Mouse (Mus musculus) gastrocnemius, postnatal 10 days (tissue): ENCODE measurements around the gene Pdgfb. TPM values are rescaled to one million over a fixed set of nuclear protein-coding genes. Genes with fewer than 3 reads are reported as not detected.

Experiments
- DNase-seq: peaks from one replicate; pipeline ENCODE4 v3.0.0; 2021; ENCODE audit warnings: mixed read lengths
- total RNA-seq, 2 experiments: library from RNA; stranded (reverse); gene quantifications; 2 replicates each; pipeline ENCODE4 v1.2.3; 2021

The Pdgfb gene
- total RNA-seq, 2 experiments from 2014 or later: 40.8 to 59.3 TPM

DNA sequence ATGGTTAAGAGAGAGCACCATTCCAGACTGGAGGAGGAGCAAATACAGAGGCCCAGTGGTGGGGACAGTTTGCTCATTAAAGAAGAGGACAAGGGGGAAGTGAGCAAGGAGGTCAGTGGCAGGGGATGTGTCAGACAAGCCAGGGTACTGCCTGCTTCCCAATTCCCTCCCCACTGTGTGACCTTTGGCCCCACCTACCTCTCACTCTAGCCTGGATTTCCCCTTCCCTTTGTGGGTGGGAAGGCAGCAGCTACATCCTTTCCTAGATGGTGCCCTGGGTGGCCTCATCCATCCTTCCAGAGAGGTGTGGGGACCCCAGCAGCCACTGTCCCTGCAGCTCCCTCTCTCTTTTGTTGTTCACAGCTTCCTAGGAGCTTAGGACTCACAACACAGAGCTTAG, 20.1 kb upstream of the Pdgfb start:
- no peak for DNase-seq

DNA sequence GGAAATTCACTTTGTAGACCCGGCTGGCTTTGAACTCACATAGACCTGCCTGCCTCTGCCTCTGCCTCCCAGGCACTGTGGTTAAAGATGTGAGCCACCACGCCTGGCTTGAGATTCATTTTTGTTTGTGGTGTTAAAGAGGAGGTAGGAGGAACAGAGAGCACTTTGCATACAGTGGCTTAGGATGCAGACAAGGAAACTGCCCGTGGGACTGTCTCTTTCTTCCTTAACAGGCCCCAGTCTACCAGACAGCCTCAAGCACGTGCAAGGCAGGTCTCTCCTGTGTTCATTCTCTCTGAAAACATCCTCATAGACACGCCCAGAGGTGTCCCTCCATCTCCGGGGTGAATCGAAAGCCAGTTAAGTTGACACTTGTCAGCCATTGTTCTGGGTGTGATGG, 19.6 kb upstream of the Pdgfb start:
- DNase-seq: no peak

DNA sequence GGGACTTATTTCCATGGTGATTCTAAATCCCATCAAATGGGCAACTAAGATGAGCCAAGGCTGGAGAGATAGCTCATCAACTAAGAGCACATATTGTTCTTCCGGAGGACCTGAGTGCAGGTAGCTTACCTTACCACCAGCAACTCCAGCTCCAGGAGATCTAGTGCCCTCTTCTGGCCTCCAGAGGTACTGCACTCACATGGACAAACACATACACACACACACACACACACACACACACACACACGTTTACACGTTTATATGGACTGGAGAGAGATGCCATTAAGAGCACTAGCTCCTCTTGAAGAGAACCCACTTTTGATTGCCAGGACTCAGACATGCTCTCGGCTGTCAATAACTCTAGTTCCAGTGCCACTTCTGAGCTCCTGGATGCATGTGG, 16.4 kb upstream of the Pdgfb start:
- no peak for DNase-seq

DNA sequence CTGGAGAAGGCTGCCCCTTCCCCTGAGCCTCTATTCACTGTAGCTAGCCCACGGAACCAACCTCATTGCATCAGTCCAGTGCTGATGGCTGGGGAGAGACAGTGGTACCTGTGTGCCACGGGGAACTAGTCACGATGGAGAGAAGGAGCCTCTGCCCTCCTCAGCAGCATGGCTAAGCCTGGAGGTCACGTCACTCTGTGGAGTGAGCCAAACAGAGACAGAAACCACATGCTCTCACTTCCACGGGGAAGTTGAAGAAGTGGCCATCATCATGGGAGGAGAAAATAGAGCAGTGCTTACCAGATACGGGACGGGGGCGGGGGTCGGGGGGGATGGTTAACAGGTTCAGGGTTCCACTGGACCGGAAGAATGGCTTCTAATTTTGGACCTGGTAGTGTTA, 15.6 kb upstream of the Pdgfb start:
- DNase-seq: no peak

DNA sequence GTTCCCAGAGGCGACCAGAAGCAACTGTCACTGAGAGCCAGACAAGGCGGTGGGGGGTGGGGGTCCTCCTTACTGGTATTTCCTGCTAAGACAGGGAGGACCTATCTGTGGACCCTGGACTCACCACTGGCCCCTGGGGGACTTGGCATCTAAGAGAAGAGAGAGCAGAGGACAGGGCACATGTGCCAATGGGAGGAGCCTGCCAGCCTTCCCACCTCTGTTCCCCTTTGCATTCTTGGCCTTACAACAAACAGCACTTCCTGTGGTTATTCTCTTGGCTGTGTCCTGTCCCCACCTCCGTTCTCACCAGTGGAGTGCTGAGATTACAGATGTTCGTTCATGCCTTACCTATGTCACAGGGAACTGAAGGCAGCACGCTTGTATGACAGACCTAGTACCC, 14.1 kb upstream of the Pdgfb start:
- DNase-seq: no peak

DNA sequence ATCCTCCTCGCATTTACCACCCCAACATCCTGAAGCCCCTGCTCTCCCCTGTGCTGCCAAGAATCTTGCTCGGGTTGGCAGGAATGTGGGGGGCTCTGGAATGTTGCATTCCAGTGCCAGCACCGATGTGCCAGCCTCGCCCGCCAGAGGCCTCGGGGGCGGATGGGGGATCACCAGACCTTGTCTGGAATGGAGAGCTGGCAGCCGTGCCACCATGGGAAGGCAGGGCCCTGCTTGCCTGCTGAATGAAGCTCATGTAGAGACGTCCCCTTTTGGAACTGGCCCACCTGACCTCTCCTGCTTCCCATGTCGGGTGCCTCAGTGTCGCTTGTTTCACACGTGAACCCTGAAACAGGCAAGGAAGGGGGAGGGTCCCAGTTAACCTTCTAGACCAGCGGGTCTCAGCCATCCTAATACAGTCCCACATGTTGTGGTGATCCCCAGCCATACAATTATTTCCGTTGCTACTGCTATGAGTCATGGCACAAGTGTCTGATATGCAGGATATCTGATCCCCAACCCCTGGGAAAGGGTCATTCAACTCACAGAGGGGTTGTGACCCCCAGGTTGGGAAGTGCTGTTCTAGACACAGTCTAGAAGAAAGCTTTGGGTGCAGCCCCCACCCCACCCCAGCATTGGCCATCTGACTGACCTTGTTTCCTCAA, 12.0 kb upstream of the Pdgfb start:
- DNase-seq: peak; percentile 36

DNA sequence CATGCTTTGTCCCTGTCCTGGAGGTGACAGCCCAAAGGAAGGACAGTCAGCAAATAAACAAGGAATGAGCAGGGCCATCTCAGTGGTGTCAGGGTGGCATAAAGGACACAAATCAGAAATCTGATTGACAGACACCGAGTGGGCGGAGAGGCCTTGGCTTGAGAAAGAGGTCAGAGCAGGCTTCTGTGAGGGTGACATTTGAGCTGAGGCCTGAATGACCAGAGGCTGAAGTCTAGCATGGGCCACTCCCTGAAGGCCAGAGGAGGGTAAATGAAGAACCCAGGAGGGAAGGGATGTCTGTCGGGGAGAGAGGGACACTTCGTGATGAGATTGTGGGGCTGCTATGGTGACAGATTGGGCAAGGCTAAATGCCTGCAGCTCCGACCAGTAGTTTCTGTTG, 11.3 kb upstream of the Pdgfb start:
- no peak for DNase-seq

DNA sequence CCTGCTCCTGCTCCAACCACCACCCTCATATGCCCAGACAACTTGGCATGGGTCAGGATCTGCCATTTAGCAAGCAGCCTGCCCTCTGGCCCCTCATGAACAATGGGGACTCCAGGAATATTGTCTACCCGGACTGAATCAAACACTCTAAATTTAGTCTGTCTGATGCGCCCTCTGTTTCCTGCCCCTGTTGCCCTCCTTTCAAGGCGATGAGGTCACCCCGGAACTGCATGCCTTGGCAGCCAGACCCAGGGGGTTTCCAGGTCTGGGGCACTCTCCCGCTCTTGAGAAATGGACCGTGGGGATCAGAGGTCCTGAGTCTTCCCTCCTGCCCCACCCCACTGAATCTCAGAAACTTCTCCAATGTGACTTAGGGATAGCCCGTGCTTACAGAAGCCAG, 10.8 kb upstream of the Pdgfb start:
- DNase-seq: no peak

DNA sequence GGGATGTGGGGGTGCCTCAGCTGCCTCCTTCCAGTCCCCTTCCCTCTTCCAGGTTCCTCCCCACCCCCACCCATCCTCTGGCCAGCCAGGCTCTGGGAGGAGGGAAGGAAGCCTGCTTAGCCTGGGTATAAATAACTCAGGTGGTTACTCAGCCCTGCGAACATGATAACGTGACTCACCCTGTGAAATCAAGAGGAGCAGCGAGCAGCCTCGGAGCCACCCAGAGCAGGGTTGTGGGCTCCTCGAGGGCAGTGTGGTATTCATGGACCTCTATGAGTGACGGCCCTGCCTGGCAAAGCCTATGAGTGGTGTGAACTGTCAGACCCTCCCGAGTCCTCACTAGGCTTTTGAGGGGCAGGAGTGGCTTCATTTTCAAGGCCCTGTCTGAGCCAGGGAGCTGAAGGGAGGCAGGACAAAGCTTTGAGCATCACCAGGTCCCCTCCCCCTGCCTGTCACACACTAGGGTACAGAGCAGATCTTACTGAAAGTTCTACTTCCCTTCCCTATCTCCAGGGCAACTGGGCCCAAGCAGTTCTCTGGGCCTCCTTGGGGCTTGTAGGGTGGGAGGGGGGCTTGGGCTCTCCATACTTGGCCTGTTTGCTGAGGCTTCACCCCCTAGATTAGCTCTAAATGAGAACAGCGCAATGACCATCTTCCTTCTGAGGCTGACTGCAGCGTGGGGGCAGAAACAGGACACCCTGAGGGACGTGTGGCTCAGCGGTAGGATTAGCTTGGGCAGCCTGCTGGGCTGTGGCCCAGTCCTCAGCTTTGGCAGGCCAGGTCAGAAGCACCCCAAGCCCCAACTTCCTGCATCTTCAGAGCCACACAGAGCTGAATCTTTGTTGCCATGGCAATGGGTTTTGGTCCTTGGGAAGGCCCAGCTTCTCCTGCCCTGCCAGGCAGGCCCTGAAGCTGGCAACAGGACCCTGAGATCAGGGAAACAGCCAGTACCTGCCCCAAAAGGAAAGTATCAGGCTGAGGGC, 9.8 kb upstream of the Pdgfb start:
- no peak for DNase-seq

DNA sequence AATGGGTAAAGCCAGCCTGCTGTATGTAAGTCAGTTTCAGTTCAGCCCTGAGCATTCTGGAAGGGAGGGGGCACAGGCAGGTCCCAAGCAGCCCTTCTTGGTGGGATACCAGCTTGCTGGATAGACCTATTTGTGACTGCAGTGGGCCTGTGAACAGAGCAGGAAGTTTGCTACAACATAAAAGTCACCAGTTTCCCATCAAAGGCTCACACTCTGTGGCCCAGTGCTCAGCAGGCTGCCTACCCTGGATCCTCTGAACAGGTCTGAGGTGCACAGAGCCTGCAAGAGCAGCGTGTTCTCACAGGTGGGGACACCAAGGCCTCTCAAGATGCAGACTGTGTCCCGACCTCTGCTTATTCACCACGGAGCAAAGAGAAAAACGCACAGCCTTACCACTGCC, 5.7 kb upstream of the Pdgfb start:
- DNase-seq: no peak

DNA sequence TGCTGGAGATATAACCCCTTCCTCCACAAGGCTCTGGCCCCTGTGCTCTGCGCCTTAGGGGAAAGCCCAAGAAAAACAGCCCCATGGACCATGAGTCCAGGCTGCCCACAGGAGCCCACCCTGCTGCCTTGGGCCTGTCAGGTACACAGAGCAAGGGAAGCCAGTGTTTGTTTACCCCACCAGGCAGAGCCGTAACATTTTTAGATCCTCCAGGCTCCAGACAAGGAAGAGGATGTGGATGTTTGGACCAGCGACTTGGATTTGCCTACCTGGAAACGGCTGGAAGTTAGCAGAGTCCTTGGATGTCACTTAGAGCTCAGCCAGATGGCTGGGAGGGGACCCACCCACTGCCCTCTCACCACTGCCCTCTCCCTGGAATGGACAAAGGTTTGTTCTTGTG, 4.8 kb upstream of the Pdgfb start:
- DNase-seq: no peak

DNA sequence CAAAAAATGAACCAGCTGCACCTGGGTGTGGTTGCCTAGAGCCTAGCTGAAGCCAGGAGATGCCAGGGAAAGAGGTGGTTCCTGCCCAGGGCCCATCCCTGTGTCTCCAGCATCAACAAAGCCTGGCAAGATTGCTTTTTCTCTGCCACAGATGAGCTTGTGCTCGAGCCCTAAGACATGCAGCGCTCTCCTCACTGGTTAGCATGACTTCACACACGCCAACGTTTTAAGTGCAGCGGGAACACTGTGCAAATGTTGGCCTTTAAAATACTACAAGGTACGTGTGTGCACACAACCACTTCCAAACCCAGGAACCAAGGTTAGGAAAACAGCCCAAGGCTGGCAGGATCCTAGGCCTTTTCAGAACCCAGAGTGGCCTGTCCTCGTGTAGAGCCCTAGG, 4.4 kb upstream of the Pdgfb start:
- DNase-seq: no peak

DNA sequence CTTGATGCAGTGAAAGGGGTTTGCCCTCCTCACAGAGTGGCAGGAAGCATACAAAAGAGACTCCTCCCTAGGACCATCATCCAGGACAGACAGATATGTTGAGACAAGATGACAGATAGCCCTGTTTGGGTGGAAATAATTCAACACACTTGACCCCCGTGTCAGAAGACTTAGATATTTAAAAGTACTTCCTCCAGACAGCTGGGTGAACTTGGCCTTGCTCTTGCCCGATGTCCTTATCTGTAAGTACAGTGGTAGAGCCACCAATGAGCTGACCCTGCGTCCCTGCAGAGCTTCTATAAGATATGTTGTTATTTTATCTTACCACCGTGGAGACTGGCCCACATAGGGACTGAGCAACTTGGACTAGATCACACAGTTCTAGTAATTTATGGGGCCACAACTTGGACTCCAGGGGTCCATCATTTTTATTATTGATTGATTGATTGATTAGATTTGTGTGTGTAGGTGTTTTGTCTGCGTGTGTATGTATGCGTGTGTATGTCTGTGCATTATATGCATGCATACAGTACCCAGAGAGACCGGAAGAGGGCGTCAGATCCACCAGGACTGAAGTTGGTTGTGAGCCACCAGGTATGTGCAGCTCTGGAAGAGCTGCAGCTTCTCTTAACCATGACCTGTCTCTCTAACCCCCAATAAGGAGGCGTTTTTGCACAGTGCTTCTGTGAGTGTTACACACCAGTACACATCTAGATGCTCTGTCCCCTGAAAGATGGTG, 2.0 kb upstream of the Pdgfb start:
- no peak for DNase-seq

DNA sequence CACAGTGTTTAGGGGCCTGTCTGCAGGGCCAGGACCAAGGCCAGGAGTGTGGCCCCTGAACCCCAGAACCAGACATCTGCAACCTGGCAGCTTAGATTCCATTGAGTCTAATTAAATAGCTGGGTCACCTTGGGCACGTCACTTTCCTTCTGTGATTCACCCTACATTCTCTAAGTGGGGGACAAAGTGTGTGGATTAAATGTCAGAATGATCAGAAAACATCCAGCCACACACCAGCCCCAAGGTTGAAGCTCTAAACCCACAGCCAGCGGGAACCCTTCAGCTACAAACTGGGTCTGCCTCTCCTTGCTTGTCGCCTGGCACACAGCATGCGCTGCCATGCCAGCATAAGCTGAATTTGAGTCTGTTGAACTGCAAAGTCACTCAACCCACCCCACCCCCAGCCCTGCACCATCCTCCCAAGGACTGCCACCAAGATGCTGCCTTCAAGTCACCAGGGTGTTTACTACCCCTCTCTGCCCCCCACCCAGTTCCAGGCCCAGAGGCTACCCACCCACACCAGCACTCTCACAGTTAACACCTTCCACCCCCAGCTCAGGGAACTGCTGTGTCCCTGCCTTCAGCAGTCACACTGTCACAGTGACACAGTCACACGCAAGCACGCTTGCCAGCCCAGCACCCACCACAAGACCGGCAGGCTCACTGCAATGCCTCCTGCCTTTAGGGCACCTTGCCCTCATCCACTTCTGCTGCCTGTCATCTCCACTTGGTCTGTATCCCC, 605 bp upstream of the Pdgfb start:
- DNase-seq: no peak

DNA sequence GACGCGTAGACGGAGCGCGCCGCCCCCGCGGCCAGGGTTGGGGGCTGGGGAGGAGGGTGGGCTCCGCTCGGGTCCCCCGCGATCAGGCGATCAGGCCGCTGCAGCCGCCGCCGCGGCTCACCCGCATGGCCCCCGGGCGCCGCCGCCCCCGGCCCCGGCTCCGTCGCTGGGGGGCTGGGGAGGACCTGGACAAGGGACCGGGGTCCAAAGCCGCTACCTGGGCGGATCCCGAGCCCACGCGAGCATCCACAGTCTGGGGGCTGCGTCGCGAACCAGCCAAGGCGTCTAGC, 801 bp downstream of the Pdgfb start:
- no peak for DNase-seq

DNA sequence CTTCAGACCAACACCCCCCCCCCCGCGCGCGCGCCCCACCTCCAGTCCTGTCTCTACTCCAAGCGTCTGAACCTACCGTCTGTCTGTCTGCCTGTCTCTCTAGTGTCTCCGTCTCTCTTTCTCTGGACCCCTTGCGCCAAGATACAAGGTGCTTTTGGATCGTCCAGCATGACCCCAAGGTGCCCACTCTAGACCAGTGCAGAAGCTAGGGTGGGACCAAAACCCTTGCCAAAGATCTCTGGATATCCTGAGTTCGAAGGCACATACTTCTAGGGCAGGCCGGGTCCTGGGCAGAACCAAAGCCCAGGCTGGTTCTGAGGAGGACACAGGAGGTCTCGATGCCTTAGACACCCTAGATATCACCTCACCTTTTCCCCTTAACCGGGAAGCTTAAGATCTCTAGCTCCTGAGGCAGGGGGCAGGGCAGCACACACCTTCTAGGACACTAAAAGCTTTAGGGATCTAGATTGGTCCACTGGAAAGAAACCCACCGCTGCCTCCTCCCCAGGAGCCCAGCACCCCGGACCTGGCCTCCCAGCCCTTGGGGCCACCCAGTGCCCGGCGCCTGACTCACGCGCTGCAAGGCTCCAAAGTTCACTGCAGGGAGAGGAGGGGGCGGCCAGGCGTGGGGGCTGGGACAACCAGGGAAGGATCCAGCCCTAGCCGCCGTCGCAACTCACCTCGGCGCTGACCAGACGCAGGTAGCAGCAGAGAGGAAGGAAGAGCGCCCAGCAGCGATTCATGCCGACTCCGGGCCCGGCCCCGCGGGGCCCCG, 1.3 kb downstream of the Pdgfb start:
- peak; percentile 42 for DNase-seq

DNA sequence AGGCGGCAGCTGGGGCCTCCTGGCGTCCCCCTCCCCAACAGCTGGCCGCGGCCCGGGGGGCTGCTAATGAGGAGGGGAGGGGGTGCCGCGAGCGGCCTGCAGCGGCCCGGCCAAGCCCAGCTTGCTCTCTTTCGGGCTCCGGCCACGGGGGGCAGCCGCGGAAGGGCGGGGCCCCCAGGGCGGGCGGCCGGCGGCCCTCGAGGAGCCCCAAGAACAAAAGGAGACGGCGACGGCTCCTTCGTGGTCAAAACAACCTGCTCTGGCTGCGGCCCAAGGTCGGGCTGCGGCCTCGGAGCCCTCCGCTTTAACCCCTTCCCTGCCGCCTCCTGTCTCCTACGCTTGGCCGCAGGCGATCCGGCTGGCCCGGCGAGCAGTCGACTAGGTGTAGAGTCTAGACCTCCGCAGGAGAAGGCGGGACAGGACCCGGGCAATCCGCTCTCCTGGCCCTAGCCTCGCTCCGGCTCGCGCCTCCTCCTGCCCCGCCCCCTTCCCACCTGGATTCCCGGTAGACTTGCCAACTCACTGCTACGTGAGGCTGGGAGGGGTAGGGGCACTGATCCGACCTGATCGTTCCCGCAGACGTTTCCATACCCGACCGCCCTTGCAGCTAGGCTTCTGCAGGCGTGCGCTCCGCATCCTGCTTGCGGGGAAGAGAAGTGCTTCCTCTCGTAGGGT, 2.1 kb downstream of the Pdgfb start:
- DNase-seq: peak; percentile 69

DNA sequence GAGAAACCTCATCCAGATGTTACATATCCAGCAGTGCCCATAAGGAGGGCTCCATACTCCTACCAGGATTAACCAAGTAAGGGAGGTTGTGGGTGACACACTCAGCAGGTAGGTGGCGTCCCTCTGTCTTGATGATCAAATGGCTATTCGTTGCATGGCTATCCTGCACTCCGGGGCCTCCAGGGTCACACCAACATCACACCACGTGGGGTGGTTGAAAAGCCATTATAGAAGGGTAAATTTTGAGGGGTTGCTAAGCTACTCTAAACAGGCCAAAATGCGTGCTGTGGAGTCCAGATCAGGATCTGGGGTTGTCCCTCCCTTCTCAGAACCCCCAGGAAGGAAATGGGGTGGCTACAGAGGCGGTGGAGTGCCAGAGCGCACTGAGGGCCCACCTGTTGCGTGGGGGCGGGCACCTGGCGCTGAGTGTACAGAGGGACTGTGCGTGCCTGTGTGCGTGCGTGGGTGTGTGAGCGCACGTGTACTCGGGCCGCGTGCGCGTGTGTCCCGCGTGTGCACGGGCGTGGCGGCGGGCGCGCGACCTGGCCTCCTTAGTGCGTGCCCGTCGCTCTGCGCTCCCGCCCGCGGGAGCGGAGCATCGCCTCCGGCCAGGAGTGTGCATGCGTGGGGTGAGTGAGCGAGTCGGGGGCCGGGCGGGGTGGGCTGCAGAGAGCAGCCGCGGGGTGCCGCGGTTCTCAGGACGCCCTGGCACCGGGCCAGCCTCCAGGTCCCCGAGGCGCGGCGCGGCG, 2.8 kb downstream of the Pdgfb start:
- DNase-seq: peak; percentile 60

DNA sequence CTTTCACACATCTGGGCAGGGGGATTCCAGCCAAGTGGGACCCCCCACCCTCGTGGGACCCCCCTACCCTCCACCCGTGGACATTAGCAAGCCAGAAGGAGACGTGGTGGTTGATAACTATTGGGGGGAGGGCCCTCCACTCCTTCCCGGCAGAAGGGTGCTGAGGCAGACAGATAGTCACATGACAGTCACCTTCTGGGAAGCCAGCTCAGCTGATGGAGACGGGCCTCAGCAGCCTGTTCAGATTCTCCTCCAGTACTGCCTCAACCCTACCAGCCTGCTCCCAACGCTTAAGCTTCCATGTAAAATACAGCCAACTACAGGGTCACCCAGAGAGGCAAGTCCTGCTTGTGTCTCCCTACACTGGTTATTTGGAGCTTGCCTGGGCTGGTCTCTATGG, 3.6 kb downstream of the Pdgfb start:
- no peak for DNase-seq

DNA sequence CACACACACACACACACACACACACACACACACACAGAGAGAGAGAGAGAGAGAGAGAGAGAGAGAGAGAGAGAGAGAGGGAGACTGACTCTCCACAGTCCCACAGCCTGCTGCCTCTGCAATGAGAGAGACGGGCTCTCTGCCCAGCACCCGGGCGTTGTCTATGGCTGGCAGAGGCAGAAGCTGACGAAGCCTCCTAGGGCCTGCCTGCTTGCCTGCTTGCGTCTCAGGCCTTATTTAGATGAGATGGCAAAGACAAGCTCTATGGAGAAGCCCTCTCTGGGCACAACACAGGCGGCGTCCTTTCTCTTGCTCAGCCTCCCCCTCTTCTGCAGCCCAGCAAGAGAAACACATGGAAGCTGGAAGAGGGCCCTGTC, 4.6 kb downstream of the Pdgfb start:
- DNase-seq: peak; percentile 67
